Mouse (Mus musculus) frontal cortex, postnatal 14 days (tissue): Measurements from ENCODE around the gene Zfp989.
"Not testable (repeated sequence)": the region's sequence is repeated elsewhere in the genome, so short reads cannot be mapped to it uniquely, and the experiment has no call there.

ENCODE experiments used
- DNase-seq, 2 experiments: peaks; one replicate each; pipeline ENCODE4 v3.0.0; 2022; ENCODE audit warnings: low spot score in 2 of 2

Gene Zfp989

GRCm38 (mm10) chr4:146971757-146972156 is at the start of gene Zfp989:
TSS of gene Zfp989 (plus strand) at chr4:146971976.
- DNase-seq = not testable (repeated sequence)

DNA sequence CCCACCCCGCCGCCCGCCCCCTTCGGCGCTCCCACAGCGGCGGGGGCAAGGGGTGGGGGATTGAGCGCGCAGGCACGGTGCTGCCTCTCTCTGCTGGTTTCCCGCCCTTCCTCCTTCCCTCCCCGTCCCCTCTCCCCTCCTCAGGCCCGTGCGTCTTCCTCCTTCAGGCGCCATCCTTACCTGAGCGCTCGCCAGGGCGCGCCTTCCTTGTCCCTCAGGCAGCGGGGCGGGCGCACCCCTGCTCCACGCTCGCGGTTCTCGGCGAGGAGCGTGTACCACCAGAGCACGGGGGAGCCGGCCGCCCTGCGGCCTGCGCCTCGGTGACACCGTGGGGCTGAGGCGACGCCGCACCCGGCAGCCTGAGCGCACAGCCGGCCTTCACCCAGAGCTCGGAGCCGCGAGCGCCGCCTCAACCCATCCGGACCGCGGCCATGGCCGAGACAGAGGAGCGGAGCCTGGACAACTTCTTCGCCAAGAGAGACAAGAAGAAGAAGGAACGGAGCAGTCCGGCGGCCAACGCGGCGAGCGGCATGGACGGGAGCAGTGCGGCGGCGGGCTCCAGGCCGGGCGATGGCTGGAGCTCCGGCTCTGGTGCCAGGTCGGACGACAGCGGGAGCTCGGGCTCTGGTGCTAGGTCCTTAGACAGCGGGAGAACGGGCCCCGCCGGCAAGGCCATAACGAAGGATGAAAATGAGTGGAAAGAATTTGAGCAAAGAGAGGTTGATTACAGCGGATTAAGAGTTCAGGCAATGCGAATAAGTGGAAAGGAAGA is 39.3 kb upstream of the Zfp989 start:
- DNase-seq = no peak

GRCm38 (mm10) chr4:146941691-146942090 is 30.1 kb upstream of the Zfp989 start:
- not testable (repeated sequence) for DNase-seq

DNA sequence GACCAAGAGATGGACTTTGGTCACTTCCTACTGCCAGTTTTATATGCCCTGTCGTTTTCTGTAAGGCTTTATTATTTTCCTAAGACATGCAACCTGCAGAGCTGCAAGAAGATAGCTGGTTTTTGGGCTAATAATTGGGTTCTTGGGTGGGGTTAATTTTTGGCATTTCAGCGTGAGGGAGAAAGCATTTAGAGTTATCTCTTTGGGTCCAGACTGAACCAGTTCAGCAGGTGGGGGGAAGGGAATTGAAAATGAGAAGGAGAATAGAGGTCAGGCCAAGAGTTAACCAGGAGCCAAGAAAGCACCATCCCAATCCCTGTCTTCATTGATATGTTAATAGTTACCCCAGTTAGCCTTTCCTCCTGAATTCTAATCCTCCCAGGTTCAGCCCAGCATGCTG is 4.8 kb downstream of the Zfp989 start:
- not testable (repeated sequence) for DNase-seq

DNA sequence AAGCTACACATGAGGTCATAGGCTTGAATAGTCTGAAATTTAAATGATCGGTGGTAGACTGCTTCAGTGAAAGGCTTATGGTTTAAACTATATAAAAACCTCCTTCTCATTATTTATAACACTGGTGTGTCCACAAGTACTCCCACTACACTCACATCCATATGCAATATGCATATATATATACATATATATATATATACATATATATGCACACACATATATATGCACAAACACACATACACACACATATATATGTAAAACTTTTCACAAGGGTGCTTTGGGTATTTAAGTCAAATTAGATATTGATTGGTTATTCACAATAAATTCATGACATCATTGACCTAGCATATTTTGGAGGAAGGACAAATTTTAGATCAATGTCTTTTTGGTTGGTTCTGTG is 46.6 kb downstream of the Zfp989 start:
- DNase-seq = not testable (repeated sequence)

DNA sequence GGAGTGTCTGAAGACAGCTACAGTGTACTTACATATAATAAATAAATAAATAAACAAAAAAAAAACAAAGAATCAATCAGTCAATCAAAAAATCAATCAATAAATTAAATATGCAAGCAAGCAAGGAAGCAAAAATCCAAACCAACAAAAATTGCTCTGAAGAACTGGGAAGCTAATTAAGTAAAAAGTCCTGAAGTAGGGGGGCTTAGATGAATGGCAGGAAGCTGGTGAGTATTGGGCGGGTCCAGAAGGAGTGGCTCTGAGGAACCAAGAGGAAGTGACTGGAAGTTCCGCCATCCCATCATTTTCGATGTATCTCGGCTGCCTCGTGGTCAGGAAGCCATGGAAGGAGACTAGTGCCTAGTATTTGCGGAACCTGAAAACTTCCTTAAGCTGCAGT is 49.8 kb downstream of the Zfp989 start, which contains the start of gene Rex2:
Rex2 (plus strand) TSS at position 301 of the 400 bp plus-strand sequence.
- DNase-seq = not testable (repeated sequence)

DNA sequence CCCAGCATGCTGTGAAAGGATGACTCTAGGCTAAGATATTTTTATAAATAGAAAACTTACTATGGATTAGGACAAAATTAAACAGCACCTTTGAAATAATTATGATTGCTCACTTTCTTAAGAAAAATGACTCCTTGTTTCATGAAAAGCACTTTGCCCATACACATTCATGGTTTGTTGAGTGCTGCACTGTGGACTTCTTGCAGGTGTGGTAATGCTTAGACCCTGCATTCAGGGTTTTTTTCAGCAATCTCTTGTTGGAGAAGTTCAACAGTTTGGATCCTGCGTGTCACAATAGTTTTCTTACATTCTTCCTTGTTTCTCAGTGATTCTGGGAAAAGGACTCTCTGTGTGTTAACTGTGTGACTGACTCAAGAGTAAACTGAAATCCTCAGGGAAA is 54.6 kb downstream of the Zfp989 start:
- not testable (repeated sequence) for DNase-seq

- not testable (repeated sequence) for DNase-seq
These were observed 59.7 kb downstream of the Zfp989 start for GRCm38 (mm10) chr4:147031308-147032036.
